Mouse (Mus musculus) layer of hippocampus, postnatal 36 days (tissue): ENCODE data around the gene Atp2c1. TPM values are rescaled to one million over a fixed set of nuclear protein-coding genes. Genes with fewer than 3 reads are reported as not detected.
A peak's percentile ranks its signal among the peaks of the same experiment; 100 is the strongest.

Source experiments
- DNase-seq, 2 experiments: peaks; one replicate each; pipeline ENCODE4 v3.0.0; 2022
- total RNA-seq, 2 experiments: library from RNA; stranded (reverse); gene quantifications; 2 replicates each; pipeline ENCODE4 v1.2.3; 2021

Gene Atp2c1
- 100 to 1,000 TPM; 254 to 255 TPM for total RNA-seq

DNA sequence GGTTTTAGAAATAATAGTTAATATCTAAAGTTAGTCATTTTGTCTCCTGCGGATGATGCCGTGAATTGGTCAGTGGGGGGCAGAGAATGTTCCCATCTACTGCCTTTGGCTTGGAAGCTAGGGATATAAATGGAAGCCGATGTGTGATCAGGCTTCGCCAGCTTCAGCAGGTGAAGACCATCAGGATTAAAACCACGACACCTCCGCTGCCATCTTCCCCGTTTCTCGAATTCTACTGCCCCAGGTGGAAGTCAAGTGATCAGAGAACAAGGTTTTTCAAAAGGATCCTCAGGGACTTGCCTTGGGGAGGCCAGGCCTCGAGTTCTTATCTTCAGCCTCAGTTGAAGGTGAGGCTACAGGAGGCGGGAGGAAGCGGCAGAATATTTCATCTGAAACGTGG, at the start of gene Atp2c1:
Gene Atp2c1 (minus strand): TSS at position 101 of the 400 bp plus-strand sequence.
- no peak for DNase-seq

DNA sequence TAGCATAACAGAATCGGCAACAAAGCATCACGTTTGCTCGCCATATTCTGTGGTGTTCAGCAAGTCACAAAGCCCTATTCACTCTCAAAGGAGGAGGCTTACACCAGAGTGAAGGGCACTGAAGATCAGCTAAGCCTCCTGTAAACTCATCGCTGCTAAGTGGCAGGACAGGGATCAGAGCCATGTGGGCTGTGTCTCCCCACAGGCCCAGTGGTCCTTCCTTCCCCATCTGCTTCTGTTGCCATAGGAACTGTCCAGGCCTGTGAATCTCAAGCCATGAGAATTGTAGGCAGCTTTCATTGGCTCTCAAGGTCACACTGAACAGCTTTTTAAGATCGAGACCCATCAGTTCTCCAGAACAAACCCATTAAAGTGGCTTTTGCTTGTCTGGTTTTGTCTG, 30.3 kb upstream of the Atp2c1 start:
- no peak for DNase-seq

DNA sequence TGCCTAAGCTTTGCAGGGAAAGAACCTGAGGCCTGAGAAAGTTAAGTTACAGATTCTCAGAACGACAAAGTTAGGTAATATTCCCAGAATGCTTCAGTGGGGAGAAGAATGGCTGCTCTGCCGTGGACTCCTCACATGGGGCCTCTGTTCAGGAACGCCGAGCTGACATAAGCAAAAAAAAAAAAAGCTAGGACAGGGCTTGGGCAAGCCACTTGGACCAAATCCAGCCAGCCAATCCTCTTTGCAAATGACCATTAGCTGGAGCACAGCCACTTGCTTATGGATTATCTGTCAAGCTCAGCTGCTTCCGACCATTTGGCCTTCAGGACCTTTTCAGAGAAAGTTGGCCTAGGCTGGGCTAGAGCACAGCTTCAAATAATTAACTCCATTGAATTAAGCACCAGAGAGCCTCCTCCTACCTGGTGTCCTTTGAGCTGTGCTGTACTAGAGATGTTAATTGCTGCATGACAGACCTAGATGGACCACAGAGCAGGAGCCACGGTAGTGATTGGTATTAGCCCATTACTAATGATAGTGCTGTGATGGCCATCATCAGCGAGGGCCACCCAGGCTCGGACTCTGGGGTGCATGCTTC, 29.1 kb upstream of the Atp2c1 start:
- DNase-seq: no peak

DNA sequence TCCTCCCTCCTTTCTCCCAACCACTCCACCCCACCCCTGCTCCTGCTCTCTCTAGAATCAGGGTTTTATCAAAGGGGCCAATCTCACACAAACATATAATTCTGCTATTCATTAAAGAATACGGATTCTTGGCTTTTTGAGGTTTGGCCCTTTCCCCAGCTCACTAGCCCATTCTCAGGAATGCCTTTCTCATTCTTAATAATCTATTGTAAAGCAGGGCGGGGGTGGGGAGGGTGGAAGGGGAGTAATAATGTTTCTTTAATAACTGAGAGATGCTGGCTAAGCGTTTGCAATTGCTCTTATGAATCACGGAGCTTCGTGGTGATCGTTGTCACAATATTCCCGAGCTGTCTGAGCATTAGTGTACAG, 27.3 kb upstream of the Atp2c1 start:
- DNase-seq: no peak

DNA sequence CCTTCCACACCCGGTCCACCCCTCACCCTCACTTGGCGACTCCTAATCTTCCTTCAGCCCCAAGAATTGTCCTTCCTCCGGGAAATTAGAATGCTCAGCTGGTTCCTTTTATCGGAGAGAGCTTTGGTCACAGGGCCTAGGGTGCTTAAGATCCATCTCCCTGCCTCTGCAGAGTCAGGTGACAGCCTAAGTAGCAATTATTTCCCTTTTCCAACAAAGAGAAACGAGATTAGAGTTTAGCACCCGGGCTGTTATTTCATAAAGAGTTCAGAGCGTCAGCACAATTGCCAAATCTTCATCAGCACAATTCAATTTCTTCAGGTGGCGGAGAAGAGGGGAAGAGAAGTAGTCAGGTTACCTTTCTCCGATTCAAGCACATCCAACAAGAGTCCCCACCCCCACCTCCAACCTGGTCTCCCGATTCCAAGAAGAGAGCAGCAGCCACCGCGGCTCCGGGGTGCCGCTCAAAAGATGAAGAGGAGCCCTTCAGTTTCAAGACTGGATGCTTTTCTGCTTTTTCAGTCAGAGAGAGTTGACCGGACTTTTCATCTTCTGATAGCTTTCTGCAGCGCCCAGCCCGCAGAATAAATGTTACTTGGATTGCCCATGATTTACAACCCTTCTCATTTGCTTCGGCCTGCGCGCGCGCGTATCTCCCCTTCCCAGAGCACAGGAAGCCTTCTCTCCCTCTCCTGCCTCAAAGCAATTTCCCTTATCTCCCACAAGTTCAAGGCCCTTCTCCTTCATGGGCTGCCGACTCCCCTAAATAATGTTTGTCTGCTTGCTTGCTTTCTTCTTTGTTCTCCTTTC, 26.7 kb upstream of the Atp2c1 start:
- no peak for DNase-seq

DNA sequence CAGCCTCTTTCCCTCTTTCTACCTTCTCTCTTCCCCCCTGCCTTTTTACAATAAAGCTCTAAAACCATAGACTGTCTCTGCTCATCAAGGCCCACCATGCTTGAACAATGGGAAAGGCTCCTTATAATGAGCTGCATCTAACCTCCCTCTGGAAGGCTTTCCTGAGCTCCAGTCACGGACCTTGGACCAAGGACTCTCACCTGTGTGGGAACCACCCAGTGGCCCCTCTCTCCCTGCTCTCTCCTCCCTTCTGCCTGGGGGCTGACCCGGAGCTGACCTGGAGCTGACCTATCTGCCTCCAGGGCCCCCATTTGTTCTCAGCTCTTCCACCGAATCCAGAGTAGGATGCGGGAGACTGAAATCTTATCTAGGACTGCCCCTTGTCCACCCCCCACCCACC, 24.3 kb upstream of the Atp2c1 start:
- DNase-seq: no peak

DNA sequence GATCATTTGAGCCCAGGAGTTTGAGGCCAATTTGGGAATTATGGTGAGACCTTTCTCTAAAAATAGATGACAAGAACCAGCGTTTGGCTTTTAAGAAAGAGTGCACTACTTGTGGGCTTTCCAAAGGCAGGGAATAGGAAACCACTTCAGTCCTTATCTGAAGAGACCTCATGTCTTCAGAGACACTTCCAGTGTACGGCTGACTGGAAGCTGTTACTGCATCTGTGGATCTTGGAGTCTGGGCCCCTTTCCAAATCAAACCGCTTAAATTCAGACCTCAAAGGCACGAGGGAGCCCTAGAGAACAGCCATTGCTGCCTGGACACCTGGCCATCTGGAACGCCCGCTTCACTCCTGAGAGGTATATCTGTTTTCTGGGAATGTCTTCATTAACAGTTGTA, 22.0 kb upstream of the Atp2c1 start:
- no peak for DNase-seq

DNA sequence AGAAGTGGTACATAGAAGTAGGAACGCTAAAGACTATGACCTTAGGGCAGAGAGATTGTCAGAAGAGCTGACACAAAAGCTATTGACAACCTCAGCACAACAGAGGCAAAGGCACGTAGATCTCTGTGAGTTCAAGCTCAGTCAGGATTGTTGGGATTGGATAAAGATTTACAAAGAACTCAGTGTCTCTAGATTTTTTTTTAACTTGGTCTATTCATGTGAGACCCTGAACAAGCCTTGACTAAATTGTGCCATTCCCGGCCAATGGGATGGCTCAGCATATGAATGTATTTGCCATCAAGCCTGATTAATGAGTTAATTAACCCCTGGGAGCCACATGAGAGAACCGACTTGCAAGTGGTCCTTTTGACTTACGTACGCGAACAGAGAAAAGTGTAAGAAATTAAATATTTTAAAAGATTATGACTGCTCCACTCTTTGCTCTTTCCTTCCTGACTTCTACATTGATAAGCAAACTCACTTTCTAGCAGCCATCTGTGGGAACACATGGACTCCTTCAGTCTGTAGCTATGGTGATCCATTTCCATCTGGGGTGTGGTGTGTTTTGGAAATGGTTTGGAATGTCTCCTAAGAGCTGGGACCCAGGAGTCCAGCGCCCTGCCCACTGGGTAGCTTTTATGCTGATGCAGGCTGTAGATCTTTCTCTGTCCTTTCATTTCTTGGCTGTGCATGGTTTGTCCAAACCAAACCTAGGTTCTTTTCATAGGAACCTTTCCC, 17.1 kb upstream of the Atp2c1 start:
- peak in 1 of 2 experiments; percentile 28 for DNase-seq

DNA sequence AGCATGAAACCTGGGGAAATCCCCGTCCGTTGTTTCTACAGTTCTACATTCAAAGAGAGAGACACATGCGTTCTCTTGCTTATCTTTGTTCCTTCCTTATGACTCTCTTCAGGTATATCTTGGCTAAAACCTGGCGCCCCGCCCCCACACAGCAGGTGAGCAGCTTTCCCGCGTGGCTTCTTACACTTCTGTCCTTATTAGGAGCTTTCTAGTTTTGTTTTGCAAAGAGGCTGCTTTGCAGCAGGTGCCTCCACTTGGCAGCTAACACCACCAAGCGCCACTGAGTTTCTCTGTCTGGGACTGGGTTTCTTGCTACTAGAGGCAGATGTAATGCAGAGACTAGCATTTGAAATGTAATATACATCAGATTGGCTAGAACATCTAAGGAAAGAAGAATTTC, 10.4 kb upstream of the Atp2c1 start:
- DNase-seq: no peak

DNA sequence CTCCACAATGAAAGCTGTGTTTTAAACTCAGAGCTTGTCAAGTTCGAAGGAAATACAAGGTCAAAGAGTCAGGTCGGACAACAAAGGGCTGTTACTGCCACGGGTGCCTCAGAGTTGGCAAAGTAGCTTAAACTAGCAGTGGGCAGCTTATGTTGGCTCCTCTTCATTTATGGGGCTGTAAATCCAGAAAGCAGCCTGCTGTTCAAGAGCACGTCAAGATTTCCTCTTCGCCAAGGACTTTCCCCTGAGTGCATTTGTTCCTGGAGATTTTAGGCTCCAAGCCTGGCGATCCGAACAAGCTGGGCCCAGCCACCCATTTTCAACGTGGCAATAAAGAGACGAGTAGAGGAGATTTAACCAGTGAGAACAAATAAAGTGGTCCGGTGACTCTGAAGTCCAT, 9.8 kb upstream of the Atp2c1 start:
- DNase-seq: no peak

DNA sequence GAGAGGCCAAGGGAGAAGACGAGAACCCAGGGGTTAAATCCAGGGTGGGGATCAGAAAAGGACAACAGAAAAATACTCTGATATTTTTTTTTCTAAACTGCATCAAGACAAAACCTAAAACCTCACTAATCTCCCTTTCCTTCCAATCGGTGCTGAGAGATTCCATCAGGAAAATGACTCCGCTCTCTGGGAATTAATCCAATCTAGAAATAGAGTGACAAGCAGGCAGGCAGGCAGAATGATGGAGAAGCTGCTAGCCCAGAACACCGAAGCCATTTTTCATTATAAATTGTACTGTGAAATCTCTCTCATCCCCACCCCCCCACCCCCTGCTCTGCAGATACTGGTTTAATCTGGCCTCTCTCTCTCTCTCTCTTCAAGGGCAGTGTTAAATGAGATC, 1.8 kb downstream of the Atp2c1 start:
- DNase-seq: no peak

DNA sequence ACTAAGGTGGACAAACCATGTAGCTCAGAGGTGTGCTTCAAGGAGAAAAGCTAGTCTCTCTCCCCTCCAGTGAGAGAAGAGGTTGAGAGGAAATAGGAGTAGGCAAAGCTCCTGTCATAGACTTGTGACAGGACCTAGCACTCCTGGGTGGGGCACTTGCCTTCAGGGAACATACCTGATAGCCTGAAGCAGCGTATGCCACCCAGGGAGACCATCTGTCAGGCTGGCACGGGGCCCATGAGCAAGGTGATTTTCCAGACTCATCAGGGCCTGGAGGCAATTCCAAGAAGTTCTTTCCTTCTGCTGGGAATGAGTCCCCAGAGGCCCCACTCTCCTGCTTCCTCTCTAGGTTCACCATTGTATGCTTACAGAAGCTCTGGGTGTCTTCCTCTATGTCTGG, 4.1 kb downstream of the Atp2c1 start:
- no peak for DNase-seq

DNA sequence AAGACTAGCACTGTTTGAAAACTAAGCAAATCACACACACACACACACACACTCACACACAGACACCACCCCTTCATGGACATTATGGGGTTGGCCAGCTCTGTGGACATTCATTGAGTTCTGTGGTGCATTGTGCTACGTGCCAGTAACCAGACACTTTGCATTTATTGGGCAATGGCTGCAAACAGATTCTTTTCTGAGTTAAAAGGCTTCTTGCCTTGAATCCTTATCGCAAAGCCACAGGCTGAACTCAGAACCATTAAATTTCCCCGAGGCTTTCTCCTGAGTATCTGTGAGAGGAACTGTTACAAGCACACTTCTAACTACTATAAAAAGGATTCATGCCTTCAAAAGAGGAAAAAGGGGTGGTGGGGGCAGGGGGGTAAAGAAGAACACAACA, 5.1 kb downstream of the Atp2c1 start:
- DNase-seq: no peak

DNA sequence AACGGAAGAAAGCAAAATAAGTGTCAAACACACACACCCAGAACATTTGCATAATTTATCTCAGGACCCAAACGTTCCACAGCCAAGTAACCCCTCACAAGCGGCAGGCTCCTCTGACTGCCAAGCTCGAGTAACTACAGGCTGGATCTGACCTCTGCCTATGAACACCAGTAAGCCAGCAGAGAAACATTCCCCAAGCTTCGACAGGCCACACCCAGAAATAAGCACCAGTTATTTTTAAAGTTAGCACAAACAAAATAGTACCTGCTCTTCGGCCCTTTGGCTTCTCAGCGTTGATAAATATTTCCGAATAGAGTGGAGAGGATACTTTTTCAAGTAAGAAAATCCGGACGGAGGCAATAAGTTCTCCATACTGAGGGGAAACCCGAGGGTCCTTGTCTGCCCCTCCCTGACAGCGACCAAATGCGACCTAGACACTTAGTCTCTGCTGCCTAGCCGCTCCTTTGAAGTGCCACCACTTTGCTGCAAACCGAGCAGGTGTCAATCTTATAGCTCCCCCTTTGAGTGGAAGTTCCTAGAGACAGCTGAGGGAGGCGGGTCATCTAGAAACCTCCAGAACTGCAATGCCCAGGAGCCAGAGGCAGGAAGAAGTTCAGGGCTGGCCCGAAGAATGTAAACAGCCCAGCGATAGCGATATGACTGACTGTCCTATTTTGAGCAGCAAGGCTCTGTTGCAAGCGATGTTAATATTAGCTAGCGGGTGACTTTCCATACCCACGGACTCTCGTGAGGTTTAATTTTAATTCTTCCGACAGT, 6.2 kb downstream of the Atp2c1 start:
- no peak for DNase-seq

DNA sequence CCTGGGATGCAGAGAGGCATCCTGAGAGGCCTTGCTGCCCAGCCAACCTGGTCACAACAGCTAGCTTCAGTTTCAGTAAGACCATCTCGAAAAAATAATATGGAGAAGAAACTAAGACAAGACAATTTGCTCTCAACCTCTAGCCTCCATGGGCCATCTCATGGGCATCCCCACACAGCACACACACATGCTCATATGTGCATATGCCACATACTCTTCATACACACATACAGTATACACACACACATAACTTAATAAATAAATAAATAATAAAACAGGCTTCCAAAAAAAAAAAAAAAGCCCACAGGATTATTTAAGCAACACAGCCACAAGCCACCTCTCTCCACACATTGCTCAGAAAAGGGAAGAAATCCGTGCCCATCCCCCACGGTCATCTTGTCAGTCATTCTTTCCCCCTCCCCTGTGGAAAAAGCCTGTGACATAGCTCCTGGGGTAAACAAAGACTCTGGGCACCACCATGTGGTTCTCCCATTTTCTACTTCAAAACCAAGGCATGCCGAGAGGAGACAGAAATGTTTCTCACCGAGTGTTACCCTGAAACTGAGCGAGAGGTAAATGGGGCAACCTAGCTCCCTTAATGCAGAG, 7.7 kb downstream of the Atp2c1 start:
- DNase-seq: no peak

DNA sequence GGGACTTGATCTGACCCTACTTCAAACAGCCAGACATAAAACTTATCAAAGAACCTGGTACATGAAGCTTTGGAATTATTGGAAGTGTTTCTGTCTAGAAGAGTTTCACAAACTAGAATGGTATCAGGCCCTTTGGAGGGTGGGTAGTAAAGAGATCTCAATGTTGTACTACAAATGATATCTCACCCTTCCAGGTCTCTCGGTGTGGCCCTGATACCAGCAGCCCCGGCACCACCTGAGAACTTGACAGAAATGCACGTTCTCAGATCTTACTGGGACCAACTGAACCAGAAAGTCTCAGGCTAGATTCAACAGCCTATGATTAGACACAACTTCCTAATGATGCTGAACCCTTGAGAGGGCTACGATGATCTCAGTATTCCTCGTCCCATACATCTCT, 23.4 kb downstream of the Atp2c1 start:
- no peak for DNase-seq

DNA sequence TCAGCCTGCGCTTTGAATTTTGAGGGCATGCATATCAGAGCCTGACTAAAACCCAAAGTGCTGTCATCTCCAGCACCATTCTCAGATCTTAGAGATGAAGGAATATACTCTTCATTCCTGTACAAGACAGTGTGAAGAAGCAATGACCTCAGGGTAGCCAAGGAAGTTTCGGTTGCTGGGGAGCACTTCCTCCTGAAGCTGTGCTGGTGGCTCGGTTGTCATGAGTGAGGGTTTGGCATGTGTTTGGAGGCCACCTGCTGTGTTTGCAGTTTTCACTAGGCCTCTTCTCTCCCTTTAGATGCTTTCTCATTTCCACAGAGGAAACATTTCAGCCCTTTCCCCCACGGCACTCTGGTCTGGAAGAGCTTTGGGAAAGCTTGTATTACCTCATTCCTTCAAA, 24.7 kb downstream of the Atp2c1 start:
- no peak for DNase-seq

DNA sequence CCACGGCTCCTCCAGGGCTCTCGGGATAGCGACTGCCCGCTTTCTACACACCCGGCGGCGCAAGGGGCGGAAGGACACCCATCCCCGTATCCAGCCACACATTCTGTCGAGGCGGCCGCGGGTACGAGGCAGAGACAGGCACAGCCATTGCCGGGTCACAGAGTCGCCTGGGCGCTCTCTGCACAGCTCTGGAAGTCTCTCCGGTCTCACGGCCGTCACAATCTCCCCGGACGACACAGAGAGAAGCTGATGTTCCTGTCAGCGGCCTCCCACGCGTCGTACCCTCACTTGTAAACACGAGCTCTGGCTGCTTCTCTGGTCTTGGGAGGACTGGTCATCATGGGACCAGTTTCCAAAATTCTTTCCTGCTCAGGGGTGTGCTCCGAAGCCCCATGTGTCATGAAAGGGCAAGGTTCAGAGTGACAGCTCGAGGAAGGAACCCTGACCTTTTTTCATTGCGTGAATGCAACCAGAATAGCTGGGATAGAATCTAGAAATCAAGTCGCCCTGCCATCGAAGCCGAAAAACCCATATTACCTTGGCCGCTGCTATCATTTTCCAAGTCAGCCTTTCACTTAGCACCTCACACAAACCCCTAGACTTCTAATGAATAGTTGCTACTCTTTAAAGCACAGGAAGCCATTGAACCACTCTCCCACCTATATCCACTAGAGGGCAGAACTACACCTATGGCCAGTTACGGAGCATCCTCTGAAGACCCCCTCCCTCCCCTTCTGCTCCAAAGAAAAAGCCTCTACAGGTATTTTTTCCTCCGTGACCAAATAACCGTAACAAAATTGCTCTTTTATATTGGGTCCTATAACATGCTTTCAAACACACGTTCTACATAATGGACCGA, 31.6 kb downstream of the Atp2c1 start:
- peak in 1 of 2 experiments; percentile 55 for DNase-seq

DNA sequence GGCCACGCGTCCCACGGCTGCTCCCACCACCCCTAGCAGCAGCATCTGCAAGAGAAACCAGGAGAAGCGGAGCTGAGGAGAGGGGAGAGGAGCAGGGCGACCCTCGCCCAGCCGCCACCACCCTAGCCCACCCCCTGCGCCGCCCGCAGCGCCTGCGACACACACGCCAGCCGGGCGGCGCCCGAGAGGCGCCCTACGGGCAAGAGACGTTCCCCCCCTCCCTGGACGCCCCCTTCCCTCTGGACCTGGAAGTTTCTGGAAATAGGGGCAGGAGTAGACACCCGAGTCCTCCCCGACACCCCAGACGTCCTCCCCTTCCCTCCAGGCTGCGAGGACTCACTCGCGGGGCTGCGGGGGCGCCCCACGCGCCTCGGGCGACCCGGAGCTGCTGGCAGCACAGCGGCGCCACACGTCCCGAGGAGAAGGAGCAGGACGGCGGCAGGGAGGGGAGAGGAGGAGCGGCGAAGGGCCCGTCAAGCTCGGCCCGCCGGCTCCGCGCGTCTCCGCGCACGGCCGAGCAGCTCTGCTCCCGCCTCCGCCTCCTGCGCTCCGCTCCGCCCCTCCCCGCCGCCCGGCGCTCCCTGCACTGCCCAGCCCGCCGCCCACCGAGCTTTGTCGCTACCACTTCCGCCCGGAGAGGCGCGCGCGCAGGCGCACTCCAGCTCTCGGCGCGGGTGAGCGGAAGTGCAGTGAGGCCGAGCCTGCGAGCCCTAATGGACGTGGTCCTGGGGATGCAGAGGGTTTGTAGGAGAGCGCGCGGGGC, 32.4 kb downstream of the Atp2c1 start:
- peak; percentile 97 for DNase-seq

DNA sequence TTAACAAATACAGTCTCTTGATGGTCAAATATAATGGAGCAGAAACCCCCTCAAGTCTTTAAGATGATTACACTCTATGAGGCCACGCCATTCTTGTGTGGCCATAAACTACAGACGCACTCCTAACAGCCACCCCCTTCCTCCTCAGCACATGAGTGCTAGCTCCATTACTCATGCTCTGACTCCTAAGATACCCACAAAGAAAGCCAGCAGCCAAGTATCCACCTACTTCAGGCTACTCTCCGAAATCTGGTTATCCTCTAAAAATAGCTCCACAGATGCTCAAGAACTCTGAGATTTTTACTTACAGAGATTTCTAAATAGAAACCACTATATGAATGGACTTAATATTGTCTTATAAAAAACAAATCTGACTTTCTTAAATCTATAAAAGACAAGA, 34.4 kb downstream of the Atp2c1 start:
- DNase-seq: no peak

DNA sequence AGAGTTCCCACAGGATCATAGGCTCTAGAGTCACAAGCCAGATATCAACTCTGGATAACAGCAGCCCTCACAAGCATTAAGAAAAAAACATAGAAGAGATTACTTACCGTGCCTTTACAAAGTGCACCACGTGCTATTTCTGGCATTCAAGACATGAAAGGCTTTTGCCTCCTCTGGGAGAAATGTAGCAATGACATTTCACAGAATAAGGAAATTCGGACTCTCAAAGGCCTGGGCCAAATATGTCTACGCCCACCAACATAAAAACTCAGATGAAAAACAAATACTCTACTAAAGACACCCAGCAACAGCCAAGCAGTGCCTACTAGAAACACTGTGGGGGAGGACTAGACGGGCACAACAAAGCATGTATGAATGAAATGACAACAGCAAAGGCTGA, 38.8 kb downstream of the Atp2c1 start:
- no peak for DNase-seq
